Mouse (Mus musculus) spleen, adult 2 months (tissue): ENCODE results near the gene Grin2c. TPM values are rescaled to one million over a fixed set of nuclear protein-coding genes. Genes with fewer than 3 reads are reported as not detected.

Experiments used
- DNase-seq, 2 experiments: peaks; one replicate each; pipeline versions ENCODE4 v3.0.0 to v3.0.0-alpha.2; 2012 to 2021; ENCODE audit warnings: low spot score in 2 of 2, low read depth in 1 of 2
- H3K27ac ChIP-seq: fragments of 200-500 bp; 2 replicates; pipeline ENCODE4 v1.5.1; 2012; ENCODE audit warnings: low read length, inconsistent platforms; ENCODE audit not compliant: insufficient read depth
- H3K27me3 ChIP-seq: fragments of 200-500 bp; 2 replicates; pipeline ENCODE4 v1.6.1; 2012; ENCODE audit warnings: mild to moderate bottlenecking, moderate library complexity, low read length, inconsistent platforms; ENCODE audit not compliant: control insufficient read depth, insufficient read depth
- H3K36me3 ChIP-seq: fragments of 200-500 bp; 2 replicates; pipeline ENCODE4 v1.6.1; 2012; ENCODE audit warnings: mild to moderate bottlenecking, low read length, inconsistent platforms; ENCODE audit not compliant: control insufficient read depth, insufficient read depth
- H3K4me1 ChIP-seq: fragments of 200-500 bp; 2 replicates; pipeline ENCODE4 v1.6.1; 2011; ENCODE audit warnings: inconsistent platforms; ENCODE audit not compliant: control insufficient read depth, insufficient read depth, insufficient read length
- H3K4me3 ChIP-seq: fragments of 200-500 bp; 2 replicates; pipeline ENCODE4 v1.5.1; 2011; ENCODE audit warnings: mild to moderate bottlenecking, inconsistent platforms; ENCODE audit not compliant: insufficient read depth, insufficient read length; ENCODE audit errors: extremely low read depth
- CTCF ChIP-seq: fragments of 200-500 bp; IDR thresholded peaks from 2 replicates; pipeline ENCODE4 v1.5.1; 2011; ENCODE audit warnings: mild to moderate bottlenecking, inconsistent platforms; ENCODE audit not compliant: insufficient read depth, insufficient read length, insufficient replicate concordance; ENCODE audit errors: extremely low read depth
- POLR2A ChIP-seq: fragments of 200-500 bp; IDR thresholded peaks from 2 replicates; pipeline ENCODE4 v1.6.1; 2011; ENCODE audit warnings: low read depth, low read length, inconsistent platforms
- WGBS: fragments of 180-500 bp; shearing (Covaris S2); methylation state at CpG from one replicate; pipeline ENCODE4 v1.1.7; 2018; 5-methylcytosine and 5-hydroxymethylcytosine counted together
- polyA plus RNA-seq: library from polyadenylated mRNA; depleted of rRNA; stranded (reverse); fragments of >200 nt; gene quantifications from 2 replicates; pipeline ENCODE4 v1.2.3, GENCODE M21; 2012

Gene Grin2c
- polyA plus RNA-seq, 1 experiment = 13.7 TPM

- no peak for TF ChIP-seq POLR2A
- no peak for TF ChIP-seq CTCF
- WGBS = 30% methylated on average over 57 of the region's 59 CpGs
- Histone ChIP-seq H3K4me1 (peaks cover 5% of the 10 kb centered on the region; the same call in 1 of the 2 replicates), H3K36me3 (no peaks in the 10 kb centered on the region), H3K27me3 (peaks cover 9% of the 10 kb centered on the region), H3K27ac (no peak overlapping the region), H3K4me3 (no peak overlapping the region)
- no peak for DNase-seq
Observed at GRCm38 (mm10) chr11:115257775-115258510, 9.1 kb downstream of the Grin2c start.

DNA sequence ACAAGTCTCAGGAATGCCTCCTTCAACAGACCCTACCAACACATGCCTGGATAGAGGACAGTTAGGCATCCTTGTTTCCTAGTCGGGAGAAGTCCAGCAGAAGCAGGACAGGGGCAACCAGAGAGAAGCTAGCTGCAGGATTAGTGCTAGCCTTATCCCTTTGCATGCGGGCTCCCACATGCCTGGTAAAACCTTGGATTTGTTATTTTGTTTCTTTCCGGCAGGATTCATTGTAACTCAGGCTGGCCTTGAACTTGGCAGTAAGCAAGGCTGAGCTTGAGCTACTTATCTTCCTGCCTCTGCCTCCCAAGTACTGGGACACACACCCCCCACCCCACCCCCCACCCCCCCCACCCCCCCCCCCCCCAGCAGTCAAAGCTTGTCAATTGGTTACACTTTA, 15.8 kb downstream of the Grin2c start:
- peaks cover 12% of the 10 kb centered on the region for H3K27me3 ChIP-seq
- H3K27ac ChIP-seq = no peak overlapping the region
- H3K4me3 ChIP-seq = no peak overlapping the region
- no peak for DNase-seq
- no peaks in the 10 kb centered on the region for H3K36me3 ChIP-seq
- H3K4me1 ChIP-seq = peaks cover 12% of the 10 kb centered on the region
- 77% methylated on average over 3 of the region's 3 CpGs for WGBS
- no peak for TF ChIP-seq CTCF
- TF ChIP-seq POLR2A = no peak

DNA sequence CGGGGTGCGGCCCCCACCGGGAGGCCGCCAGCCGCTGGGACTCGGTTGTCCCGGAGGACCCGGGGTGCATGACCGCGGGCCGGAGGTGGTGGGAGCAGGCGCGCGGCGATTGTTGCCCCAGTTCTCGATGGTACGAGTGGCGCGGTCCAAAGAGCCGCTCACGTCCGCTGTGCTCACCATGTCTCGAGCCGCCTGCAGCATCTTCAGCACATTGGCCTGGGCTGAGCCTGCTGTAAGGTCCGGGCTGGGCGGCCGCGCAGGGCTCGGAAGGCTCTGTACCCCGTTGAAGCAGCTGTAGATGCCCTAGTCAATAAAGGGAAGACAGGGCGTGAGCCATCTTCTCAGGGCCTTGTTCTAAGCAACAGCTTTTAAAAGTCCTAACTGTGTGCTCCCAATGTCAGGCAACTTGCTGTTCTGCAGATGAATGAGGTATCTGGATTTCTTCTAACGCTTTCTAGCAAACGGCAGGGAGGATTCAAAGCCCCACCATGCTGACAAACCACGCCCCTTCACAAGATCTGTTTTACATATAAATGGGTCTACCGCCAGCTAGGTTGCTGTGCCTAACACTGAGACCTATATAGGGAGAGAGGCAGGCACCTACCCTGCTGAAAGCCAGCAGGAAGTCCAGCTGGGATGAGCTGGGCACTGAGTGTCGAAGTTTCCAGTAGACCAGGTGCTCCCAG, 16.5 kb downstream of the Grin2c start:
- Histone ChIP-seq H3K27ac (no peak overlapping the region), H3K36me3 (no peaks in the 10 kb centered on the region), H3K4me3 (peak overlapping the region; percentile 19; the same call in 1 of the 2 replicates), H3K4me1 (peaks cover 12% of the 10 kb centered on the region), H3K27me3 (peaks cover 12% of the 10 kb centered on the region)
- DNase-seq = no peak
- TF ChIP-seq CTCF (no peak), POLR2A (no peak)
- WGBS = 7% methylated on average over 36 of the region's 36 CpGs

DNA sequence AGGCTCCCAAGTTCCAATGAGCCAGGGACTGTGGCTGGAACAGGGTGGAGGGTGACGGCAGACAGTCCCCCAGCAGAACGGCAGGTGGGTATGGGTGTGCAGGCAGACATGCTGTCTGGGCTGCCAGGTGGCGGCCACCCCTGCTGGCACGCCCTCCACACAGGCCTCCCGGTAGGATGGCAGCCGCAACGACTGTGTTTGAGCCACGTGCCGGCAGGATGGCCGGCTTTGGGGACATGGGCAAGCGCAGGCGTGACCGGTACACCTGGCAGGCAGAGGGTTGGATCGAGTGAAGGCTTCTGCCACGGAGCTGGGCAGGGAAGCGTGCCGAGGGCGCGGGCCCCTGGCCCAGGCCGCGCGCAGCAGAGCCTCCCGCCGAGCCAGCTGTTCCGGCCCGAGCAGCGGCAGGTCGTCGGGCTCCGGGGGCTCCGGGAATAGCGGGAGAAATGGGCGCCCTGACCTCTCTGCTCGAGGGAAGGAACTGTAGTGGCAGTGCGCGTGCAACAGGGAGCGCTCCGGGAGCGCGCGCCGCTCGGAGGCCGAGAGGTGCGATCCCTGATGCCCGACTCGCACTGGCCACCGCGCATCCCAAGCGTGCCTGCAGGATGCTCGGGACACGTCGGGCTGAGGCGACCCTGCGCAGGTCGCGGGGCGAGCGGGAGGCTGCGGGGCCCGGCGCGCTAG, 17.2 kb downstream of the Grin2c start:
- Histone ChIP-seq H3K27me3 (peaks cover 12% of the 10 kb centered on the region), H3K4me3 (peak overlapping the region; percentile 19; the same call in 1 of the 2 replicates), H3K36me3 (peaks cover 4% of the 10 kb centered on the region; the same call in 1 of the 2 replicates), H3K4me1 (peaks cover 12% of the 10 kb centered on the region), H3K27ac (no peak overlapping the region)
- TF ChIP-seq POLR2A (no peak), CTCF (no peak)
- 4% methylated on average over 63 of the region's 63 CpGs for WGBS
- no peak for DNase-seq

DNA sequence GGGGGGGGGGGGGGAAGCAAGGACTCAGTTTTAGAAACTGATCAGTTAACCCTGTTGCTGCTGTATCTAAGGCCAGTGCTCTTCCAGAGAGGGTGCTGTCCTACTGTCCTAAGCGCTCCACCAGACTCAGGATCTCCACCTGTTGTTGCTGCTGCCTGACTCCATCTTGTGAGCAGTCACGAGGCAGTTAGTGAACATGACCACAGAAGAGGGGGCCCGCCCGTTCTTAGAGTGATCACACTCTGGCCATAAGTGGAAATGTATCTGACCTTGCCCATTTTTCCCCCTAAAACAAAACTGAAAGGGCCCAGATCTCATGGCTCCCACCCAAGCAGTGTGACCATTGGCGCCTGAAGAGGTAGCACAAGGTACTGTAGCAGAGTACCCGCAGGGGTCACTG, 19.1 kb downstream of the Grin2c start:
- peaks cover 13% of the 10 kb centered on the region; the same call in 1 of the 2 replicates for H3K36me3 ChIP-seq
- no peak for TF ChIP-seq POLR2A
- TF ChIP-seq CTCF = no peak
- peaks cover 12% of the 10 kb centered on the region for H3K27me3 ChIP-seq
- WGBS = 51% methylated on average over 6 of the region's 6 CpGs
- no peak overlapping the region for H3K27ac ChIP-seq
- DNase-seq = no peak
- H3K4me1 ChIP-seq = peaks cover 12% of the 10 kb centered on the region
- no peak overlapping the region for H3K4me3 ChIP-seq

GRCm38 (mm10) chr11:115247240-115247639, 19.8 kb downstream of the Grin2c start:
- peaks cover 12% of the 10 kb centered on the region for H3K27me3 ChIP-seq
- no peak for DNase-seq
- peaks cover 12% of the 10 kb centered on the region for H3K4me1 ChIP-seq
- 0 out of 2 replicates have a peak overlapping the region, but pooled peaks have one; percentile 8 for H3K4me3 ChIP-seq
- peaks cover 13% of the 10 kb centered on the region; the same call in 1 of the 2 replicates for H3K36me3 ChIP-seq
- TF ChIP-seq CTCF = no peak
- 35% methylated on average over 3 of the region's 3 CpGs for WGBS
- no peak overlapping the region for H3K27ac ChIP-seq
